Mouse (Mus musculus) lung, postnatal 4 days (tissue): Measurements from ENCODE around the gene Tesk1.

Source experiments
- DNase-seq, 2 experiments: peaks; one replicate each; pipeline ENCODE4 v3.0.0; 2021

Gene Tesk1

GRCm38 (mm10) chr4:43496587-43496986 is 54.8 kb downstream of the Tesk1 start:
- no peak for DNase-seq

- DNase-seq, result no peak
Observed at GRCm38 (mm10) chr4:43497405-43497804, 55.7 kb downstream of the Tesk1 start.
